Mouse (Mus musculus): ENCODE results near the gene Ifnar2. TPM values are rescaled to one million over a fixed set of nuclear protein-coding genes. Genes with fewer than 3 reads are reported as not detected.

Gene Ifnar2
- polyA plus RNA-seq, 1 experiment from 2014 or later = 35.4 TPM

GRCm38 (mm10) chr16:91394826-91395410 lies 22.3 kb downstream of the Ifnar2 start:
- no peak for ATAC-seq (ENCODE audit: low FRiP score)
- Histone ChIP-seq H3K27ac (ENCODE audit: low read depth, low read length) (no peak overlapping the region), H3K9me3 (ENCODE audit: control insufficient read depth, low read length) (no peaks in the 10 kb centered on the region), H3K4me2 (replicated peaks; ENCODE audit: low read depth, low read length) (no peak overlapping the region), H3K4me3 (ENCODE audit: low read depth, low read length) (no peak overlapping the region), H3K4me1 (replicated peaks; ENCODE audit: control insufficient read depth, insufficient read depth, low read length) (no peaks in the 10 kb centered on the region), H3K27me3 (ENCODE audit: control insufficient read depth, insufficient read depth, low read length) (no peaks in the 10 kb centered on the region), H3K9ac (ENCODE audit: low read depth, low read length) (no peak overlapping the region), H3K36me3 (ENCODE audit: control insufficient read depth, insufficient read depth, low read length) (no peaks in the 10 kb centered on the region)
- WGBS = 86% methylated on average over 4 of the region's 4 CpGs
- no peak for DNase-seq (ENCODE audit: low spot score)

GRCm38 (mm10) chr16:91395633-91396392 lies 23.2 kb downstream of the Ifnar2 start:
- no peak overlapping the region for H3K27ac ChIP-seq (ENCODE audit: low read depth, low read length)
- DNase-seq (ENCODE audit: low spot score) (no peak), ATAC-seq (ENCODE audit: low FRiP score) (no peak)
- H3K27me3 ChIP-seq (ENCODE audit: control insufficient read depth, insufficient read depth, low read length) = no peaks in the 10 kb centered on the region
- no peak overlapping the region for H3K4me2 ChIP-seq (replicated peaks; ENCODE audit: low read depth, low read length)
- no peaks in the 10 kb centered on the region for H3K9me3 ChIP-seq (ENCODE audit: control insufficient read depth, low read length)
- WGBS = 67% methylated on average over 8 of the region's 8 CpGs
- no peaks in the 10 kb centered on the region for H3K36me3 ChIP-seq (ENCODE audit: control insufficient read depth, insufficient read depth, low read length)
- H3K4me3 ChIP-seq (ENCODE audit: low read depth, low read length) = no peak overlapping the region
- no peaks in the 10 kb centered on the region for H3K4me1 ChIP-seq (replicated peaks; ENCODE audit: control insufficient read depth, insufficient read depth, low read length)
- H3K9ac ChIP-seq (ENCODE audit: low read depth, low read length) = no peak overlapping the region

- Histone ChIP-seq H3K36me3 (ENCODE audit: control insufficient read depth, insufficient read depth, low read length) (no peaks in the 10 kb centered on the region), H3K27ac (ENCODE audit: low read depth, low read length) (no peak overlapping the region), H3K4me3 (ENCODE audit: low read depth, low read length) (no peak overlapping the region), H3K4me1 (replicated peaks; ENCODE audit: control insufficient read depth, insufficient read depth, low read length) (no peaks in the 10 kb centered on the region), H3K9ac (ENCODE audit: low read depth, low read length) (no peak overlapping the region), H3K27me3 (ENCODE audit: control insufficient read depth, insufficient read depth, low read length) (no peaks in the 10 kb centered on the region), H3K9me3 (ENCODE audit: control insufficient read depth, low read length) (no peaks in the 10 kb centered on the region), H3K4me2 (replicated peaks; ENCODE audit: low read depth, low read length) (no peak overlapping the region)
- no peak for ATAC-seq (ENCODE audit: low FRiP score)
- WGBS = 78% methylated on average over 10 of the region's 10 CpGs
- no peak for DNase-seq (ENCODE audit: low spot score)
Observed at GRCm38 (mm10) chr16:91396844-91397537, 24.4 kb downstream of the Ifnar2 start.

- Histone ChIP-seq H3K9me3 (ENCODE audit: control insufficient read depth, low read length) (no peaks in the 10 kb centered on the region), H3K27me3 (ENCODE audit: control insufficient read depth, insufficient read depth, low read length) (no peaks in the 10 kb centered on the region), H3K9ac (ENCODE audit: low read depth, low read length) (no peak overlapping the region), H3K4me2 (replicated peaks; ENCODE audit: low read depth, low read length) (no peak overlapping the region), H3K4me3 (ENCODE audit: low read depth, low read length) (no peak overlapping the region), H3K36me3 (ENCODE audit: control insufficient read depth, insufficient read depth, low read length) (no peaks in the 10 kb centered on the region), H3K4me1 (replicated peaks; ENCODE audit: control insufficient read depth, insufficient read depth, low read length) (no peaks in the 10 kb centered on the region), H3K27ac (ENCODE audit: low read depth, low read length) (no peak overlapping the region)
- WGBS = 91% methylated on average over 12 of the region's 12 CpGs
- no peak for DNase-seq (ENCODE audit: low spot score)
- no peak for ATAC-seq (ENCODE audit: low FRiP score)
Observed at GRCm38 (mm10) chr16:91398030-91398429, 25.4 kb downstream of the Ifnar2 start.

GRCm38 (mm10) chr16:91398944-91399343 lies 26.4 kb downstream of the Ifnar2 start:
- no peak overlapping the region for H3K9ac ChIP-seq (ENCODE audit: low read depth, low read length)
- H3K4me3 ChIP-seq (ENCODE audit: low read depth, low read length) = no peak overlapping the region
- H3K27ac ChIP-seq (ENCODE audit: low read depth, low read length) = no peak overlapping the region
- no peaks in the 10 kb centered on the region for H3K27me3 ChIP-seq (ENCODE audit: control insufficient read depth, insufficient read depth, low read length)
- no peaks in the 10 kb centered on the region for H3K9me3 ChIP-seq (ENCODE audit: control insufficient read depth, low read length)
- no peak for DNase-seq (ENCODE audit: low spot score)
- no peaks in the 10 kb centered on the region for H3K36me3 ChIP-seq (ENCODE audit: control insufficient read depth, insufficient read depth, low read length)
- WGBS = 95% methylated on average over 7 of the region's 7 CpGs
- H3K4me2 ChIP-seq (replicated peaks; ENCODE audit: low read depth, low read length) = no peak overlapping the region
- no peak for ATAC-seq (ENCODE audit: low FRiP score)
- no peaks in the 10 kb centered on the region for H3K4me1 ChIP-seq (replicated peaks; ENCODE audit: control insufficient read depth, insufficient read depth, low read length)

- Histone ChIP-seq H3K27ac (ENCODE audit: low read depth, low read length) (no peak overlapping the region), H3K4me1 (replicated peaks; ENCODE audit: control insufficient read depth, insufficient read depth, low read length) (no peaks in the 10 kb centered on the region), H3K36me3 (ENCODE audit: control insufficient read depth, insufficient read depth, low read length) (no peaks in the 10 kb centered on the region), H3K4me3 (ENCODE audit: low read depth, low read length) (no peak overlapping the region), H3K27me3 (ENCODE audit: control insufficient read depth, insufficient read depth, low read length) (no peaks in the 10 kb centered on the region), H3K4me2 (replicated peaks; ENCODE audit: low read depth, low read length) (no peak overlapping the region), H3K9me3 (ENCODE audit: control insufficient read depth, low read length) (no peaks in the 10 kb centered on the region), H3K9ac (ENCODE audit: low read depth, low read length) (no peak overlapping the region)
- 91% methylated on average over 6 of the region's 6 CpGs for WGBS
- no peak for ATAC-seq (ENCODE audit: low FRiP score)
- no peak for DNase-seq (ENCODE audit: low spot score)
Observed at GRCm38 (mm10) chr16:91401569-91402165, 29.1 kb downstream of the Ifnar2 start.

GRCm38 (mm10) chr16:91403784-91404183 lies 31.2 kb downstream of the Ifnar2 start:
- WGBS = 80% methylated on average over 9 of the region's 9 CpGs
- Histone ChIP-seq H3K9me3 (ENCODE audit: control insufficient read depth, low read length) (no peaks in the 10 kb centered on the region), H3K4me3 (ENCODE audit: low read depth, low read length) (no peak overlapping the region), H3K36me3 (ENCODE audit: control insufficient read depth, insufficient read depth, low read length) (no peaks in the 10 kb centered on the region), H3K9ac (ENCODE audit: low read depth, low read length) (no peak overlapping the region), H3K4me2 (replicated peaks; ENCODE audit: low read depth, low read length) (no peak overlapping the region), H3K27ac (ENCODE audit: low read depth, low read length) (no peak overlapping the region), H3K27me3 (ENCODE audit: control insufficient read depth, insufficient read depth, low read length) (no peaks in the 10 kb centered on the region), H3K4me1 (replicated peaks; ENCODE audit: control insufficient read depth, insufficient read depth, low read length) (no peaks in the 10 kb centered on the region)
- ATAC-seq (ENCODE audit: low FRiP score) = no peak
- no peak for DNase-seq (ENCODE audit: low spot score)

- no peak for ATAC-seq (ENCODE audit: low FRiP score)
- Histone ChIP-seq H3K4me1 (replicated peaks; ENCODE audit: control insufficient read depth, insufficient read depth, low read length) (no peaks in the 10 kb centered on the region), H3K9me3 (ENCODE audit: control insufficient read depth, low read length) (no peaks in the 10 kb centered on the region), H3K4me3 (ENCODE audit: low read depth, low read length) (no peak overlapping the region), H3K27ac (ENCODE audit: low read depth, low read length) (no peak overlapping the region), H3K4me2 (replicated peaks; ENCODE audit: low read depth, low read length) (no peak overlapping the region), H3K9ac (ENCODE audit: low read depth, low read length) (no peak overlapping the region), H3K27me3 (ENCODE audit: control insufficient read depth, insufficient read depth, low read length) (no peaks in the 10 kb centered on the region), H3K36me3 (ENCODE audit: control insufficient read depth, insufficient read depth, low read length) (no peaks in the 10 kb centered on the region)
- 95% methylated on average over 8 of the region's 8 CpGs for WGBS
- no peak for DNase-seq (ENCODE audit: low spot score)
Observed at GRCm38 (mm10) chr16:91404187-91404586, 31.6 kb downstream of the Ifnar2 start.
